Mouse (Mus musculus) cerebellum, adult 2 months (tissue): ENCODE data around the gene Pdzd2. TPM values are rescaled to one million over a fixed set of nuclear protein-coding genes. Genes with fewer than 3 reads are reported as not detected.

Experiments used
- DNase-seq, 2 experiments: peaks; one replicate each; pipeline ENCODE4 v3.0.0; 2021
- H3K27ac ChIP-seq: fragments of 200-500 bp; 2 replicates; pipeline ENCODE4 v1.5.1; 2012; ENCODE audit warnings: low read length, control low read depth, inconsistent platforms; ENCODE audit not compliant: insufficient read depth
- H3K27me3 ChIP-seq: fragments of 200-500 bp; 2 replicates; pipeline ENCODE4 v1.6.1; 2012; ENCODE audit warnings: inconsistent platforms, mild to moderate bottlenecking, low read length, moderate library complexity; ENCODE audit not compliant: control insufficient read depth, insufficient read depth
- H3K4me1 ChIP-seq: fragments of 200-500 bp; 2 replicates; pipeline ENCODE4 v1.6.1; 2011; ENCODE audit warnings: low read length; ENCODE audit not compliant: control insufficient read depth, insufficient read depth
- H3K4me3 ChIP-seq: fragments of 200-500 bp; replicated peaks from 2 replicates; pipeline ENCODE3; 2011; ENCODE audit warnings: mild to moderate bottlenecking, low read depth, low read length, control low read depth; ENCODE audit not compliant: insufficient read depth
- CTCF ChIP-seq: fragments of 200-500 bp; IDR thresholded peaks from 2 replicates; pipeline ENCODE4 v1.5.1; 2011; ENCODE audit warnings: low read depth, mild to moderate bottlenecking, control low read depth, low read length, moderate library complexity, borderline replicate concordance; ENCODE audit not compliant: insufficient read depth
- POLR2A ChIP-seq: fragments of 200-500 bp; IDR thresholded peaks from 2 replicates; pipeline ENCODE4 v1.6.1; 2011; ENCODE audit warnings: low read length, control low read depth, borderline replicate concordance; ENCODE audit not compliant: insufficient read depth
- WGBS: fragments of 180-500 bp; shearing (Covaris S2); methylation state at CpG from one replicate; pipeline ENCODE4 v1.1.7; 2018; 5-methylcytosine and 5-hydroxymethylcytosine counted together
- polyA plus RNA-seq: library from polyadenylated mRNA; depleted of rRNA; stranded (reverse); fragments of >200 nt; gene quantifications from 2 replicates; pipeline ENCODE4 v1.2.3, GENCODE M21; 2012

Gene Pdzd2
- polyA plus RNA-seq, 1 experiment, result 6.3 TPM

DNA sequence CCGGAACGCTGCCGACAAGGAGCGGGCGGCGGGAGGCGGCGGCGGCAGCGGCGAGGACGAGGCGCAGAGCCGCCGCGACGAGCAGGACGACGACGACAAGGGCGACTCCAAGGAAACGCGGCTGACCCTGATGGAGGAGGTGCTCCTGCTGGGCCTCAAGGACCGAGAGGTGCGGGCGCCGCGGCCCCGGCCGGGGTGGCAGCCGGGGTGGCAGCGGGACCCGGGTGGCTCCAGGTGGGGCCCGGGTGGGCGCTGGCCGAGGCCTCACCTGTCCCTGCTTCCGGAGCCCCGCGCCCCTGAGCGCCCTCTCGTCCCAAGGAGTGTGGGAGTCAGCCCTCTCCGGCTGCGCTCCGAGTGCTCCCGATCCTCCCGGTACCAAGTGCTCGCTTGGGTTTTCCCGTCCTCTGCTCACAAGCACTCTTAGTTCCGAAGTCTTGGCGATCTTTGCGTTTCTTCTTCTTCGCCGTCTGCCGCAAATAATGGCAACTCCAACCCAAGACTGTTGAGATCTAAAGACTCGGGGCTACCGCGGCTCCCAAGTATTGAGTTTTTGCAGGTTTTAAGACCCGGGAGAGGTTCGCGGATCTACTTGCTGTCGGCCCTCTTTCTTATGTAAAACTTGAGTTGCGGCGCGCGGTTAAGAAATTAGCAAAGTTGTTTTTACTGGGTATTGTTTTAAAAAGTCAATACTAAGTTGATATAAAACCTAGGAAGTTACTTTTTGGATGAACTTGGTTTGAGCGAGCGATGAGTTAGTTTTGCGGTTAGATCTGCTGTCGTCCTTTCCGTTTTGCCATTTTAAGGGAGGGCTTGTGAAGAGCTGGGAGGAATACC is 417.7 kb downstream of the Pdzd2 start, which contains the start of gene 1810049J17Rik:
1810049J17Rik (minus strand) TSS at position 112 of the 834 bp plus-strand sequence.
- H3K27ac ChIP-seq, result peak within 1 kb of the TSS; percentile 92
- H3K27me3 ChIP-seq, result no peaks in the 10 kb centered on the region
- no peak for DNase-seq
- TF ChIP-seq POLR2A (no peak), CTCF (no peak)
- under 1% methylated on average over 70 of the region's 70 CpGs for WGBS
- H3K4me1 ChIP-seq, result peaks cover 10% of the 10 kb centered on the region
- H3K4me3 ChIP-seq, result peak within 1 kb of the TSS; percentile 84

DNA sequence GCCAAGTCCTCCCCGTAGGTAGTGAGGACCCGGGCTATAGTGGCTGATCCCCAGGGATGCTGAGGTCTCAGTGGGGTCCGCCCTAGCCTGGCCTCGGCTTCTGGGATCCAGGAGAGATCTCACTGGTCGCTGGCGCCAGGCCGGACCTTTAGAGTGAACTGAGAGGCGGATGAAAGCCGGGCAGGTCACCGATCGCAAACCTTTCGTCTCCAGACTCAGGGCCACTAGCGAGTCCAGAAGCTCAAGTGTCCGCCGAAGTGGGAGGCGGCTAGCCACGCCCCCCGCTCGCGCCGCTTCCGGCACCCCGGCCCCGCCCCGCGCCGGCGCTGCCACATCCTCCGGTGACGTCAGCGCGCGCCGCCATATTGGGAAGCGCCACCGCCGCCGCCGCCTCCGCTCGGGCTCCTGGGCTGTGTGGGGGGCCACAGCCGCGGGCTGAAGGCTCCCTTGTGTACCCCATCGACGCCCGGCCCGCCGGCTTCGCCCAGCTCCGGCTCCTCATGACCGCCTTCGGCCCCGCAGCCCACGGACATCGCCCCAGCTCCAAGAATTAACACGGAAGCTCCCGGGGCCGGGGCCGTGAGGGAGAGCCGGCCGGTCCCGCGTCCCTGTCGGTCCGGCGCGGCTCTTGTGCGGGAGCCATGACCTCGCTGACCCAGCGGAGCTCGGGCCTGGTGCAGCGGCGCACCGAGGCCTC is 418.5 kb downstream of the Pdzd2 start, which contains the start of gene Golph3:
Golph3 (plus strand) TSS at position 360 of the 697 bp plus-strand sequence.
- peak; percentile 95 for DNase-seq
- H3K27me3 ChIP-seq, result no peaks in the 10 kb centered on the region
- TF ChIP-seq POLR2A (peak; percentile 55; the same call in 1 of the 2 replicates), CTCF (no peak)
- H3K4me3 ChIP-seq, result peak within 1 kb of the TSS; percentile 84
- H3K4me1 ChIP-seq, result peaks cover 10% of the 10 kb centered on the region
- peak within 1 kb of the TSS; percentile 92 for H3K27ac ChIP-seq
- under 1% methylated on average over 72 of the region's 74 CpGs for whole genome bisulfite sequencing

DNA sequence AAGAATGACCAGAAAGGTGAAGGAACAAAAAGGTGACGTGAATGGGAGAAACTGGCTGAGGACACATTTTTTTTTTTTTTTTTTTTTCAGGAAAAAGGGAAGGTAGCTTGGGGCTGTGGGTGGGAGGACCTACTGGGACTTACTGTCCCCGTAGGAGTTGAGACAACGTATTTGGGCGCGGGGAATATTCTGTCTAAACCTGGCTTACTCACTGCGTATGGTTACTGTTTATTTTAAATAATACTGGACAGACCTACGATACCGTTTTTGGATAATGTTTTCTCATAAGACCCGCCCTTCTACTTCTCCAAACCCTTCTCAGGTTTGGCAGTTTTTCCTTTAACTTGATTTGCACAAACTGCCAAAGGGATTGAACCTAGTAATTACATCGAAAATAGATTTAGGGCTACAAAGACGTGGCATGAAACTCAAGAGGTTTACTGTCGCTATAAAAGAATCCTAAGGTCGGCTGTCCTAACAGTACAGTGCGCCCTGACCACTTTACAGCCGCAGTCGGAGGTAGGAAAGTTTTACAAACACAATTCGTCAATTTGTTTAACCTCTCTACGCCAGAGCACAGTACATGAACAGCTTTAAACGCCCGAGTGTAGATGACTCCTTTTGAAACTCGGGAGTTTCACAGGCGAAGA is 419.2 kb downstream of the Pdzd2 start:
- DNase-seq, result no peak
- Histone ChIP-seq H3K27ac (no peak overlapping the region), H3K4me3 (peak overlapping the region; percentile 84), H3K27me3 (no peaks in the 10 kb centered on the region), H3K4me1 (peaks cover 6% of the 10 kb centered on the region)
- TF ChIP-seq POLR2A (no peak), CTCF (no peak)
- WGBS, result 6% methylated on average over 22 of the region's 22 CpGs

DNA sequence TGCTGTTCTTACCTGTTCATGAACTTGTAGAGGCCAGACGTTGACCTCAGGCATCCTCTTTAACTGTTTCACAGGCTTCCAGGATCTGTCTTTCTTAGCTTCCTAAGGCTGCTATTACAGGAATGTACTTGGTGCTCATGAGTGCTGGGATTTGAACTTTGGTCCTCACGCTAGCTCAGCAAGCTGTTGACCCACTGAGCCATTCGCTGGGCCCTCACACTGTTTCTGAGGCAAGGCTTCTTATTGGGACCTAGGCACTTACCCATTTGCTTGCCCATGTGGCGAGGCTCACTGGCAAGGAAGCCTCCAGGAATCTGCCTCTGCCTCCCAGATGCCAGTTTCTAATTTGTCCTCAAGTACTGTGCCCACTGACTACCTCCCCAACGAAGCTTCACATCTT is 419.8 kb downstream of the Pdzd2 start:
- TF ChIP-seq CTCF (no peak), POLR2A (no peak)
- H3K4me3 ChIP-seq, result no peak overlapping the region
- peaks cover 6% of the 10 kb centered on the region for H3K4me1 ChIP-seq
- no peak overlapping the region for H3K27ac ChIP-seq
- 59% methylated on average over 5 of the region's 5 CpGs for WGBS
- H3K27me3 ChIP-seq, result no peaks in the 10 kb centered on the region
- DNase-seq, result no peak

DNA sequence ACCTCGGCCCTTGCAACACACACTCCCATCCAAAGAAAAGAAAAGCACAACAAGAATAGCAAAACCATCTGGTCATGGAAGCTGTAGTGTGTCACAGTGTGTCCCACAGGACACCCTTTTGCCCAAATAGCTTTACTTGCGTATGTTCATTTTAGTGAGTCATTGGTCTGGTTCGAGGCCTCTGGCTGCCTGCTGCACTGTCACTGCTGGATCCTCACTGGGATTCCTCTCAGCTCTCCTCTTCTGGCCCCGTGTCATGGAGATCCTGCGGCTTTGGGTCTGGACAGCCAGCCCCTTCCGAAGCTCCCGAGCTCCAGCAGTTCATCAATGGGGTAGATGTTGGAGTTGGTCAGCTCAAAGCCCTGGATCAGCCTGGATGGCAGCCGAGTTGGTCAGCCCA is 421.3 kb downstream of the Pdzd2 start:
- Histone ChIP-seq H3K4me1 (no peaks in the 10 kb centered on the region), H3K27ac (no peak overlapping the region), H3K4me3 (no peak overlapping the region), H3K27me3 (no peaks in the 10 kb centered on the region)
- TF ChIP-seq CTCF (no peak), POLR2A (no peak)
- no peak for DNase-seq
- 68% methylated on average over 8 of the region's 8 CpGs for WGBS

DNA sequence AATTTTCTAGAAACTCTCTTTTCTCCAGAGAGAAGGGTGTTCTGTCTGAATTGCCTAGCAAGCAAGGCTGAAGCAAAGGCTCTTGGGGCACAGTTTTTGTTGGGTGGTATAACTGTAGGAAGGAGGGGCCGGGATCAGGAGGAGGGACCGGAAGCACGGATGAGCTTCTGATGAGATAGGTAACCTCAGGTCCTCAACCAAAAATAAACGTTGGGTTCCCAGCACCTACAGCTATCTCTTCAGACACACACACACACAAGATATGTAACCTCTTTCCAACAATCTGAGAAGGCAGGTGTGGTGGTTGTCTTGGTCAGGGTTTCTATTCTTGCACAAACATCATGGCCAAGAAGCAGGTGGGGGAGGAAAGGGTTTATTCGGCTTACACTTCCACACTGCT is 422.4 kb downstream of the Pdzd2 start:
- Histone ChIP-seq H3K4me3 (no peak overlapping the region), H3K4me1 (no peaks in the 10 kb centered on the region), H3K27me3 (no peaks in the 10 kb centered on the region), H3K27ac (no peak overlapping the region)
- WGBS, result 84% methylated on average over 5 of the region's 5 CpGs
- no peak for DNase-seq
- TF ChIP-seq CTCF (no peak), POLR2A (no peak)

DNA sequence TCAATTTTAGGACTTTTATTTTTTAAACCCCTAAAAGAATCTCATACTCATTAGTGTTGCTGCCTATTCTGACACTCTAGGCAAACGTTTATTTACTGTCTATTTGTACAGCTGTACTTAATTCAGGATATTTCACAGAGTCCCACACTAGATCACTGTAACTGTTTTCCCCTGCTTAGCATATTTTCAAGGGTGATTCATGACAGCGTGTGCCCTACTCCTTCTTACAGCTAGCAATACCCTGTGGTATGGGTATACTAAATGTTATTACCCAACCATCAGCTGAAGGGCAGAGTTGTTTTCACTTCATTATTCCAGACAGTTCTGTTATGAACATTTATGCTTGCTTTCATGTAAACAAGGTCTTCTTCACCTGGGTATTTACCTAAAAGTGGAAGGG is 423.7 kb downstream of the Pdzd2 start:
- no peaks in the 10 kb centered on the region for H3K4me1 ChIP-seq
- no peak overlapping the region for H3K27ac ChIP-seq
- DNase-seq, result no peak
- H3K27me3 ChIP-seq, result no peaks in the 10 kb centered on the region
- TF ChIP-seq CTCF (no peak), POLR2A (no peak)
- no peak overlapping the region for H3K4me3 ChIP-seq
- WGBS, result 73% methylated on average over 2 of the region's 2 CpGs
